Mouse (Mus musculus): ENCODE data around the gene Ros1.

DNA sequence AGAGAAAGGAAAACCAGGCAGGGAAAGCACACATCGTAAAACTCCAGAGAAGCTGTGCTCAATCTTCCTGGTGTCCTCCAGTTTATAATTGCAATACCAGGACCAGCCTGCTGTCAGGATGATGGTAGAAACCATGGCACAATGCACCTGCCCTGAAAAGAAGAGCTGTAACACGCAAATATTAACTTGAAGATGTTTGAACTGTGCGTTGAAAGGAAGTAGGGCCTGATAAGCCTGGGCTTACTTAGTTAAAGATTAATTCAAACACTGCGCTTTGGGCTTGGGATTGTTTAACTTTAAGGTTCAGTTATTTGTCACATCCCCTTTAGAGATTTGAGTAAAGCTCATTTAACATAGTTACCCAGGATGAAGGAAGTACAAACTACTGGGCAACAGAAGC lies 20.7 kb downstream of the Ros1 start:
- TF ChIP-seq CTCF (IDR thresholded peaks at IDR 0.05; ENCODE audit: low read depth, low read length) (no peak), TAL1 (conservative IDR thresholded peaks at IDR 0.05; ENCODE audit: low read depth, low read length) (no peak), GATA1 (IDR thresholded peaks at IDR 0.05; ENCODE audit: borderline replicate concordance, low read length) (no peak), POLR2AphosphoS5 (IDR thresholded peaks at IDR 0.05; ENCODE audit: insufficient replicate concordance, low read depth, low read length) (no peak), GATA2 (IDR thresholded peaks at IDR 0.05; ENCODE audit: borderline replicate concordance, low read depth, low read length) (no peak)
